Mouse (Mus musculus): Measurements from ENCODE around the gene Defb47. TPM values are rescaled to one million over a fixed set of nuclear protein-coding genes. Genes with fewer than 3 reads are reported as not detected.

Defb47 gene
- total and polyA plus RNA-seq, 3 experiments = not detected

DNA sequence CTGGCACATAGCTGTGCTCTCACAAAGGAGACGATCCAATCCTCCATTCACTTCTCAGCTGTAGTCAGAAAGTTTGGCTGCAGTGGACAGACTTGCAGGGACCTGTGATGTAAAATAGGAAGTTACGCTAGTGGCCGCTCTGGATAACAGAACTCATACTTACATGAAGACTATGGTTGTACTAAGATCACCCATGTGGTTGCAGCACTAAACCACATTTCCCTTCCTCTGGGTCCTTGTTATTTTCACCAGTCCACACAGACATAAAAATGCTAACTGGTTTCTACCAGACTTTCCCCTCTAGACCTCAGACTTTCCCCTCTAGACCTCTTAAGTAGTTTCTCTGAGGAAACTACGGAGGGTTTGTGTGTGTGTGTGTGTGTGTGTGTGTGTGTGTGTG, 1.1 kb downstream of the Defb47 start:
- TF ChIP-seq KAT2A (conservative IDR thresholded peaks at IDR 0.05; ENCODE audit: low read depth, low read length) (no peak), MXI1 (IDR thresholded peaks at IDR 0.05; ENCODE audit: low read depth, low read length) (no peak), POLR2AphosphoS5 (IDR thresholded peaks at IDR 0.05; ENCODE audit: borderline replicate concordance, low read depth, low read length) (no peak), RCOR1 (IDR thresholded peaks at IDR 0.05; ENCODE audit: low read depth, low read length) (no peak), USF2 (IDR thresholded peaks at IDR 0.05; ENCODE audit: borderline replicate concordance in 1 of 2, insufficient read depth in 1 of 2, low read depth in 1 of 2, low read length in 2 of 2) (no peak), CTCF (IDR thresholded peaks at IDR 0.05 in 2 of 3, conservative IDR thresholded peaks at IDR 0.05 in 1 of 3; ENCODE audit: control insufficient read depth in 1 of 3, insufficient read depth in 1 of 3, low read depth in 2 of 3, low read length in 3 of 3, poor library complexity in 1 of 3, severe bottlenecking in 1 of 3) (no peak), POLR2AphosphoS2 (IDR thresholded peaks at IDR 0.05; ENCODE audit: low read length) (no peak), EP300 (IDR thresholded peaks at IDR 0.05; ENCODE audit: low read depth in 1 of 2, low read length in 2 of 2) (no peak), ZC3H11A (IDR thresholded peaks at IDR 0.05; ENCODE audit: low read depth, low read length) (no peak), TAL1 (IDR thresholded peaks at IDR 0.05; ENCODE audit: low read length) (no peak), SMC3 (IDR thresholded peaks at IDR 0.05; ENCODE audit: low read depth, low read length) (no peak), MAX (IDR thresholded peaks at IDR 0.05; ENCODE audit: low read length) (no peak), ETS1 (IDR thresholded peaks at IDR 0.05; ENCODE audit: low read depth, low read length) (no peak), CHD2 (IDR thresholded peaks at IDR 0.05; ENCODE audit: low read length) (no peak), MYB (IDR thresholded peaks at IDR 0.05; ENCODE audit: low read depth, low read length) (no peak), MAFK (IDR thresholded peaks at IDR 0.05; ENCODE audit: borderline replicate concordance, low read depth, low read length) (no peak), MEF2A (IDR thresholded peaks at IDR 0.05; ENCODE audit: extremely low read depth, insufficient replicate concordance, low read depth, low read length, poor library complexity, severe bottlenecking) (no peak), MAZ (IDR thresholded peaks at IDR 0.05; ENCODE audit: low read depth, low read length) (no peak), BHLHE40 (IDR thresholded peaks at IDR 0.05; ENCODE audit: borderline replicate concordance, low read depth, low read length) (no peak)
- no peak overlapping the region for H3K4me3 ChIP-seq (ENCODE audit: control insufficient read depth in 1 of 2, insufficient read depth in 1 of 2, low read depth in 2 of 2, low read length in 2 of 2)
- no peaks in the 10 kb centered on the region for H3K9me3 ChIP-seq (replicated peaks; ENCODE audit: insufficient read depth, low read length)
- H3K79me2 ChIP-seq (ENCODE audit: control insufficient read depth, insufficient read depth, low read length, poor library complexity) = no peaks in the 10 kb centered on the region
- DNase-seq (ENCODE audit: low read depth, low spot score) = no peak
- peaks cover 0 to 2% of the 10 kb centered on the region in 2 experiments; a peak in 2 of 4 replicates for H3K27me3 ChIP-seq (ENCODE audit: control insufficient read depth in 1 of 2, insufficient read depth in 2 of 2, low read length in 2 of 2)
- H3K9ac ChIP-seq (ENCODE audit: control insufficient read depth, low read depth, low read length, poor library complexity, severe bottlenecking) = no peak overlapping the region
- H3K27ac ChIP-seq (ENCODE audit: control insufficient read depth, low read depth, low read length) = no peak overlapping the region
- H3K4me1 ChIP-seq (ENCODE audit: control insufficient read depth in 1 of 2, insufficient read depth in 2 of 2, low read length in 2 of 2) = no peaks in the 10 kb centered on the region
- no peaks in the 10 kb centered on the region for H3K36me3 ChIP-seq (ENCODE audit: control insufficient read depth in 1 of 2, insufficient read depth in 2 of 2, low read length in 2 of 2)

DNA sequence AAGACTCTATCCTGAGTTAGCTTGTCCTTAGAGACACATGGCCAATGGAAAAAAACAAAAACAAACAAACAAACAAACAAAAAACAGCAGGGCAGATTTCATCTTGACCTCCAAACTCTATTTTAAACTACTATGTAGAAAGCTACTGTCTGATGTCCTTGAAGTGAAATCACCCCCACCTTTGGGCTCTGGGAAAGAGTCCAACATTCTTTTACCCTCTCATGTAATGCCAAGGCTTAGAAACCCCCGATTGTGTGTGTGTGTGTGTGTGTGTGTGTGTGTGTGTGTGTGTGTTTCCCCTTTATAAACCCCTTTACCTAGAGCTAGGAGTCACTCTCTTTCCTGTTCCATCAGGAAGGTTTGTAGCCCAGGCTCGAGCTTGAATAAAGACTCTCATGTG, 4.7 kb downstream of the Defb47 start:
- no peaks in the 10 kb centered on the region for H3K79me2 ChIP-seq (ENCODE audit: control insufficient read depth, insufficient read depth, low read length, poor library complexity)
- H3K27ac ChIP-seq (ENCODE audit: control insufficient read depth, low read depth, low read length) = no peak overlapping the region
- H3K4me3 ChIP-seq (ENCODE audit: control insufficient read depth in 1 of 2, insufficient read depth in 1 of 2, low read depth in 2 of 2, low read length in 2 of 2) = no peak overlapping the region
- H3K9ac ChIP-seq (ENCODE audit: control insufficient read depth, low read depth, low read length, poor library complexity, severe bottlenecking) = no peak overlapping the region
- no peak for TF ChIP-seq MAX (IDR thresholded peaks at IDR 0.05; ENCODE audit: low read length)
- TF ChIP-seq ZNF384 (IDR thresholded peaks at IDR 0.05; ENCODE audit: low read depth, low read length) = no peak
- TF ChIP-seq RAD21 (IDR thresholded peaks at IDR 0.05; ENCODE audit: low read depth, low read length) = no peak
- TF ChIP-seq USF1 (IDR thresholded peaks at IDR 0.05; ENCODE audit: low read depth, low read length) = no peak
- no peak for TF ChIP-seq MYB (IDR thresholded peaks at IDR 0.05; ENCODE audit: low read depth, low read length)
- no peak for TF ChIP-seq TCF12 (IDR thresholded peaks at IDR 0.05; ENCODE audit: low read depth, low read length)
- no peak for TF ChIP-seq ZKSCAN1 (IDR thresholded peaks at IDR 0.05; ENCODE audit: low read depth, low read length)
- TF ChIP-seq ZC3H11A (IDR thresholded peaks at IDR 0.05; ENCODE audit: low read depth, low read length) = no peak
- TF ChIP-seq MAZ (IDR thresholded peaks at IDR 0.05; ENCODE audit: low read depth, low read length) = no peak
- no peak for TF ChIP-seq ZMIZ1 (IDR thresholded peaks at IDR 0.05; ENCODE audit: low read depth, low read length)
- no peak for TF ChIP-seq CTCF (IDR thresholded peaks at IDR 0.05 in 2 of 3, conservative IDR thresholded peaks at IDR 0.05 in 1 of 3; ENCODE audit: control insufficient read depth in 1 of 3, insufficient read depth in 1 of 3, low read depth in 2 of 3, low read length in 3 of 3, poor library complexity in 1 of 3, severe bottlenecking in 1 of 3)
- no peak for TF ChIP-seq EP300 (IDR thresholded peaks at IDR 0.05; ENCODE audit: low read depth in 1 of 2, low read length in 2 of 2)
- TF ChIP-seq GABPA (IDR thresholded peaks at IDR 0.05; ENCODE audit: low read depth, low read length) = no peak
- TF ChIP-seq NELFE (IDR thresholded peaks at IDR 0.05; ENCODE audit: low read depth, low read length) = no peak
- TF ChIP-seq POLR2AphosphoS5 (IDR thresholded peaks at IDR 0.05; ENCODE audit: borderline replicate concordance, low read depth, low read length) = no peak
- no peak for TF ChIP-seq USF2 (IDR thresholded peaks at IDR 0.05; ENCODE audit: borderline replicate concordance in 1 of 2, insufficient read depth in 1 of 2, low read depth in 1 of 2, low read length in 2 of 2)
- TF ChIP-seq CHD2 (IDR thresholded peaks at IDR 0.05; ENCODE audit: low read length) = no peak
- no peaks in the 10 kb centered on the region for H3K9me3 ChIP-seq (replicated peaks; ENCODE audit: insufficient read depth, low read length)
- no peaks in the 10 kb centered on the region for H3K36me3 ChIP-seq (ENCODE audit: control insufficient read depth in 1 of 2, insufficient read depth in 2 of 2, low read length in 2 of 2)
- H3K27me3 ChIP-seq (ENCODE audit: control insufficient read depth in 1 of 2, insufficient read depth in 2 of 2, low read length in 2 of 2) = no peaks in the 10 kb centered on the region; a peak in 1 of 4 replicates
- DNase-seq (ENCODE audit: low read depth, low spot score) = no peak
- H3K4me1 ChIP-seq (ENCODE audit: control insufficient read depth in 1 of 2, insufficient read depth in 2 of 2, low read length in 2 of 2) = no peaks in the 10 kb centered on the region
